Mouse (Mus musculus) midbrain, embryonic 12.5 days (tissue): ENCODE data around the gene Ehmt2. TPM values are rescaled to one million over a fixed set of nuclear protein-coding genes. Genes with fewer than 3 reads are reported as not detected.
A peak's percentile ranks its signal among the peaks of the same experiment; 100 is the strongest.

ENCODE experiments used
- ATAC-seq: fragments of 200-750 bp; cut with Nextera tagmentation; 2 replicates; pipeline ENCODE4 v1.8.0; 2017; ENCODE audit warnings: low read depth, moderate TSS enrichment, moderate library complexity; ENCODE audit not compliant: low FRiP score
- H3K27ac ChIP-seq: fragments of 300-500 bp; sonication (generic); replicated peaks from 2 replicates; pipeline ENCODE4 v1.5.1; 2016; ENCODE audit warnings: mild to moderate bottlenecking
- H3K27me3 ChIP-seq: fragments of 300-500 bp; sonication (generic); 2 replicates; pipeline ENCODE4 v1.6.1; 2016; ENCODE audit warnings: mild to moderate bottlenecking
- H3K36me3 ChIP-seq: fragments of 300-500 bp; sonication (generic); 2 replicates; pipeline ENCODE4 v1.6.1; 2016
- H3K4me1 ChIP-seq: fragments of 300-500 bp; sonication (generic); 2 replicates; pipeline ENCODE4 v1.6.1; 2016
- H3K4me2 ChIP-seq: fragments of 300-500 bp; sonication (generic); replicated peaks from 2 replicates; pipeline ENCODE4 v1.6.1; 2016; ENCODE audit warnings: mild to moderate bottlenecking, moderate library complexity
- H3K4me3 ChIP-seq: fragments of 300-500 bp; sonication (generic); 2 replicates; pipeline ENCODE4 v1.5.1; 2016; ENCODE audit warnings: mild to moderate bottlenecking
- H3K9ac ChIP-seq: fragments of 300-500 bp; sonication (generic); replicated peaks from 2 replicates; pipeline ENCODE4 v1.6.1; 2016; ENCODE audit warnings: mild to moderate bottlenecking, moderate library complexity
- H3K9me3 ChIP-seq: fragments of 300-500 bp; sonication (generic); 2 replicates; pipeline ENCODE4 v1.6.1; 2016; ENCODE audit warnings: mild to moderate bottlenecking
- WGBS: fragments of 180-500 bp; shearing (Covaris S2); methylation state at CpG from one replicate; pipeline ENCODE4 v1.1.7; 2016; 5-methylcytosine and 5-hydroxymethylcytosine counted together
- polyA plus RNA-seq: library from polyadenylated mRNA; unstranded; fragments of >200 nt; fragmentation: Nextera tagmentation; extraction: Ambion mirVana; gene quantifications from 2 replicates; pipeline ENCODE4 v1.2.1, GENCODE M21; 2016

Ehmt2 gene
- 113 and 120 TPM in 2 replicates for polyA plus RNA-seq

DNA sequence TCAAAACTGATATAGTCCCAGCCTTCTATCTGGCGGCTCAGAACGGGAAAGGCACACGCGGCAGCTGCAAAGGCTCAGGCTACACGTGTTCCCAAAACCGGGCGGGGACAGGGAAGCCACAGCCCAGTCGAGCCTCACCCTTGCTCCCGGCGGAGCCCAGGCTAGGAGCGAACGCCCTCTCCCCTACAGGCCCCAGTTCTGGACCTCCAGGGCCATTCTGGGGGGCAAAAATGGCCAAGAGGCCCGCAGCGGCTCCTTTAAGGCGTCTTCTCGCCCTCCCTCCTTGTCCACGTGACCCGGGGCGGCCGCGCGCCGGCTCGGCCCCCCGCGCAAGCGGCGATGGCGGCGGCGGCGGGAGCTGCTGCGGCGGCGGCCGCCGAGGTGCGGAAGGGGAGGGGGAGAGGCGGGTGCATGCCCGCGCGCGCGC lies at the start of gene Ehmt2, which contains the start of gene C2:
Ehmt2 (plus strand) TSS at position 310 of the 427 bp plus-strand sequence.
C2 (minus strand) TSS at position 106 of the 427 bp plus-strand sequence.
- 2% methylated on average over 20 of the region's 44 CpGs for WGBS
- Histone ChIP-seq H3K9ac (peak within 1 kb of the TSS; percentile 99), H3K27ac (peak within 1 kb of the TSS; percentile 96), H3K4me3 (peak within 1 kb of the TSS; percentile 100), H3K4me2 (peak within 1 kb of the TSS; percentile 98), H3K36me3 (peaks cover 26% of the 10 kb centered on the region), H3K27me3 (no peaks in the 10 kb centered on the region), H3K9me3 (no peaks in the 10 kb centered on the region), H3K4me1 (peaks cover 50% of the 10 kb centered on the region)
- ATAC-seq = peak; percentile 27; the same call in 1 of the 2 replicates

DNA sequence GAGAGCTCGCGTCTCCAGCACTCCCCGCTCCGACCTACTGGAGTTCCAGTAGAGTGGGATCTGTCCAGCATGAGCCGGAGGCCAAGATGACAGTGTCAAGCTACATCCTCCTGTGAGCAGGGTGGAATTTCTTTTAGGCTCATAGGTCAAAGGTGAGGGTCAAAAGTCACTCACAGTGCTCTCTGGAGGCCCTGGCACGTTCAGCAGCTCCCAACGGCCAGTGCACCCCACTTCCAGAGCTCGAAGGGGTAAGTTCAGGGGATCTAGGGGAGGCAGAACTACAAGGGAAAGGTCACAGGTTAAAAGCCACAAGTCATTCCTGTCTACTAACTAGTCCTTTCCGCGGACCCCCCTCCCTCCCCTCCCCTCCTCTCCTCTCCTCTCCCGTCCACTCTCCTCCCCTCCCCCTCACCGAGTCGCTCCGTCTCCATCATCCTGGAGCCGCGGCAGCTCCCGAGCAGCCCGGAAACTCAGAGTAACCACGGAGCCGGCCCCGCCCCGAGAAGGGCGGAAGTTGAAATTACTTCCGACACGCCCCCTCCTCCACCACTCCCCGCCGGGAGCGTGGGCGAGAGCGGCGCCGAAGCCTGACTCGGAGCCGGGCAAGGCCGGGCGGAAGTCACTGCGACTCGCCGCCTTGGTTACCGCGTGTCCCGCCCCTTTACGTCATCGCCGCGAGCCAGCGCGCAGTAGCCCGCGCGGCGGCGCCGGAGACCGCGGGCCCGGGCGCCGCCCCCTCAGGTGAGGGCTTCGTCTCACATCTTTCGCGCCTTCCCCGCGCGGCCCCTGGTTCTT lies 48.4 kb upstream of the Ehmt2 start, which contains the start of the genes Skiv2l and Nelfe:
Skiv2l (minus strand) TSS at position 489 of the 795 bp plus-strand sequence.
Nelfe (plus strand) TSS at position 670 of the 795 bp plus-strand sequence.
- Histone ChIP-seq H3K9ac (peak within 1 kb of the TSS; percentile 88), H3K27ac (peak within 1 kb of the TSS; percentile 55; the same call in 1 of the 2 replicates), H3K4me3 (peak within 1 kb of the TSS; percentile 80), H3K4me1 (peaks cover 22% of the 10 kb centered on the region), H3K9me3 (no peaks in the 10 kb centered on the region), H3K4me2 (peak within 1 kb of the TSS; percentile 90), H3K36me3 (peaks cover 62% of the 10 kb centered on the region), H3K27me3 (no peaks in the 10 kb centered on the region)
- under 1% methylated on average over 53 of the region's 65 CpGs for WGBS
- peak; percentile 97 for ATAC-seq

DNA sequence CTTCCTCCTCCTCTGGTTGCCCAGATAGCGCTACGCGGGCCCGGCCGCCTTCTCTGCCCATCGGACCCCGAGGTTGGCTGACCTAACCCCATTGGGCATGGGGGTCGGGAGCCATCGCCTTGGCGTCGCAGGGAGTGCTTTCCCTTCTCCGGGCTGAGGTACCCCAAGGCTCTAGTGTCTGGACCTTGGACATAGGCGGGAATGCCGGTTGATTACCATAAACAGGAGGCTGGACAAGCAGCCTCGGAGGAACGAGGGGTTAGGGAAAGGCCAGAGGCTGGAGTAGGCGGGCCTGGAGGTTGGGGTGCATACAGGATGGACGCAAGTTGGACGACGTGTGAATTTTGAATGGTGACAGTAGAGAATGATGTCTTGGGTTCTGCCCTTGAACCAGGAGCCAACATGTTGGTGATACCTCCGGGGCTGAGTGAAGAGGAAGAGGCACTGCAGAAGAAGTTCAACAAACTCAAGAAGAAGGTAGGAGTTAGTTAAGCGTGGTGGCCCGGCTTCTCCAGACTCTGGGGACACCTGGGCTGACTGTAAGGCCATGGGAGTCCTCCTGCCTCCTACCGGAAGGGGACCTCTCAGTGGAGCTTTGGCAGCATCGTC lies 47.6 kb upstream of the Ehmt2 start:
- Histone ChIP-seq H3K9ac (peak overlapping the region; percentile 88), H3K27ac (peak overlapping the region; percentile 55; the same call in 1 of the 2 replicates), H3K36me3 (peaks cover 62% of the 10 kb centered on the region), H3K4me2 (peak overlapping the region; percentile 90), H3K4me3 (peak overlapping the region; percentile 80), H3K4me1 (peaks cover 22% of the 10 kb centered on the region), H3K27me3 (no peaks in the 10 kb centered on the region), H3K9me3 (no peaks in the 10 kb centered on the region)
- 2% methylated on average over 25 of the region's 25 CpGs for WGBS
- no peak for ATAC-seq

DNA sequence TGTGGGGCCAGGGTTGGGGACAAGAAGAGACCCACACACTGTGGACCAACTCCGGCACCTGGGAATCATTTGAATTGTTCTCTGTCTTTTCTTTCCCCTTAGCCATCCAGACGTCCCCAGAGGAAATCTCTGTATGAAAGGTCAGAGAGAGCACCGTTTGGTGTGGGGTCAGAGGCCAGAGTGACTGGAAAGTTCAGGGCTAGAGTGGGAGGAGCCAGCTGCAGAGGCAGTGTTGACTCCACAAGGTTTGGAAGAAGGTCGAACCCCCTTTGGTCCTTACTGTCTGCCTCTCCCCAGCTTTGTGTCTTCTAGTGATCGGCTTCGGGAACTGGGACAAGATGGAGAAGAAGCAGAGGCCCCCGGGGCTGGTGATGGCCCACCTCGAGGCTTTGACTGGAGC lies 44.8 kb upstream of the Ehmt2 start:
- H3K4me2 ChIP-seq = no peak overlapping the region
- peaks cover 58% of the 10 kb centered on the region for H3K36me3 ChIP-seq
- H3K27me3 ChIP-seq = no peaks in the 10 kb centered on the region
- H3K9ac ChIP-seq = no peak overlapping the region
- no peak overlapping the region for H3K4me3 ChIP-seq
- H3K4me1 ChIP-seq = peaks cover 22% of the 10 kb centered on the region
- H3K9me3 ChIP-seq = no peaks in the 10 kb centered on the region
- 84% methylated on average over 8 of the region's 8 CpGs for WGBS
- no peak overlapping the region for H3K27ac ChIP-seq
- no peak for ATAC-seq

DNA sequence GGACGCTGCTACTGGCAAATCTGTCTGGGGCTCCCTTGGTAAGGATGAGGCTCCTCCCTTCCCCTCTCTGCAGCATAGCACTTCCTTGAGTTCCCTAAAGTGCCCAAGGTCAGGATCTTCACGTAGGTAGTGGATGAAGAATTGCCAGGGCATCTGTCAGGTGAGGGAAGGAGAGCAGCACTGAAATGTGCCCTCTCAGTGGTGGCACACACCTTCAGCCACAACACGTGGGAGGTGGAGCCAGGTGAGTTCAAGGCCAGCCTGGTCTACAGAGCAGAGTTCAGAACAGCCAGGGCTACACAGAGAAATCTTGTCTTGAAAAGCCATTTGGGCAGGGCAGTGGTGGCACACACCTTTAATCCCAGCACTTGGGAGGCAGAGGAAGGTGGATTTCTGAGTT lies 43.5 kb upstream of the Ehmt2 start:
- WGBS = 84% methylated on average over 3 of the region's 3 CpGs
- Histone ChIP-seq H3K9me3 (no peaks in the 10 kb centered on the region), H3K27ac (no peak overlapping the region), H3K27me3 (no peaks in the 10 kb centered on the region), H3K4me3 (no peak overlapping the region), H3K4me1 (peaks cover 13% of the 10 kb centered on the region), H3K9ac (no peak overlapping the region), H3K4me2 (no peak overlapping the region), H3K36me3 (peaks cover 58% of the 10 kb centered on the region)
- ATAC-seq = no peak

DNA sequence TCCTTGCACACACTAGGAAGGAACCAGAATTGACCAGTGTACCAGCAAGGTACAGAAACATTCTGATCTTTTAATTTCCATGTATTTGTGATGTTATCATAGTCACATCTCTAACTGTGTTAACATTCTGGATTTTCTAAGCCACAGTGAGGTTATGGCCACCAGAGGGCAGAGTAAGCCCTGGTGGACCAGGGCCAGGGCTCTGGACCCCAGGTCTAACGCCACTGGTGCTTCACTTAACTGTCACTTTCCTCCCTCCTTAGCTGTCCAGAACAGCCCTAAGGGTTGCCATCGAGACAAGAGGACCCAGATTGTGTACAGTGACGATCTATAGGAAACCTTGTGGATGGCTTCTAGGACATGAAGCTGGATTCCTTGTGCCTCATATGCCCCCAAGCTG lies 42.4 kb upstream of the Ehmt2 start:
- Histone ChIP-seq H3K36me3 (peaks cover 58% of the 10 kb centered on the region), H3K4me3 (no peak overlapping the region), H3K4me1 (peaks cover 10% of the 10 kb centered on the region), H3K4me2 (no peak overlapping the region), H3K9me3 (no peaks in the 10 kb centered on the region), H3K27me3 (no peaks in the 10 kb centered on the region), H3K27ac (no peak overlapping the region), H3K9ac (no peak overlapping the region)
- ATAC-seq = no peak
- WGBS = 48% methylated on average over 3 of the region's 3 CpGs

DNA sequence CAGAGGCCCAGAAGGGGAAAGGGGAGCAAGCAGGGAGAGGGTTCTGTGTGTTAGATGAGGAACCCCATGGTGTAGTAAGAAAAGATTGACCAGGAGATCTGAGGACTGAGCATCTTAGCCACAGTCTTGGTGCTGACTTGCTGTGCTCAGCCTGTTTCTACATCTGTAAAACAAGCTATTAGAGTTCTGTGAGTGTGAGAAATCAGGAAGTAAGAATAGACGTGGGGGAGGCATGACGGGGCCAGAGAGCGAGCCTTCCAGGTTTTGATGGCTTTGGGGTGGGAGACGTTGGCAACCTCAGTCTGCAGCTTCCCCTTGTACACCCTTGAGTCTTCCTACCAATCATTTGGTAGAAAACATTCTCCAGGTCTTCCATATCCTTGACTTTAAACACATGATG lies 39.6 kb upstream of the Ehmt2 start:
- H3K4me3 ChIP-seq = no peak overlapping the region
- 90% methylated on average over 4 of the region's 4 CpGs for WGBS
- H3K27ac ChIP-seq = no peak overlapping the region
- ATAC-seq = no peak
- no peak overlapping the region for H3K9ac ChIP-seq
- no peaks in the 10 kb centered on the region for H3K9me3 ChIP-seq
- H3K27me3 ChIP-seq = 0 out of 2 replicates have a peak, but pooled peaks cover 3% of the 10 kb centered on the region
- H3K4me1 ChIP-seq = no peaks in the 10 kb centered on the region
- H3K36me3 ChIP-seq = peaks cover 42% of the 10 kb centered on the region
- H3K4me2 ChIP-seq = no peak overlapping the region

DNA sequence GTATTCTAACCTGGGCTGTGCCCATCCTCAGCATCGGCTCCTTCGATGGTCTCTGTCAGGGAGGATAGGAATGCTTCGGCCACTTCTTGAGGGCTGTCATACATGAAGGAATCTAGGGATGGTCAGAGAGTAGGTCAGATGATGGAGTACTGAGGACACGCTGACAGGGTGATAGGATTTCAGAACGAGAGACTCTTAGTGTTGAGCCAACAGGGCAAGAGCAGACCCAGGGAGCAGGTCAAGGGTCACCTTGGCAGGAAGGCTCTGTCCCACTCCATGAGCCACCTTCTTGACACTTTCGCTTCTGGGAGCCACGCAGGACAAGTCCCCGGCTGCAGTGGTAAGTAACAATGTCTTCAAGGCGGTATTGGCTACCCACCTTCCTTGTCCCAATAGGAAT lies 37.8 kb upstream of the Ehmt2 start:
- no peak overlapping the region for H3K9ac ChIP-seq

DNA sequence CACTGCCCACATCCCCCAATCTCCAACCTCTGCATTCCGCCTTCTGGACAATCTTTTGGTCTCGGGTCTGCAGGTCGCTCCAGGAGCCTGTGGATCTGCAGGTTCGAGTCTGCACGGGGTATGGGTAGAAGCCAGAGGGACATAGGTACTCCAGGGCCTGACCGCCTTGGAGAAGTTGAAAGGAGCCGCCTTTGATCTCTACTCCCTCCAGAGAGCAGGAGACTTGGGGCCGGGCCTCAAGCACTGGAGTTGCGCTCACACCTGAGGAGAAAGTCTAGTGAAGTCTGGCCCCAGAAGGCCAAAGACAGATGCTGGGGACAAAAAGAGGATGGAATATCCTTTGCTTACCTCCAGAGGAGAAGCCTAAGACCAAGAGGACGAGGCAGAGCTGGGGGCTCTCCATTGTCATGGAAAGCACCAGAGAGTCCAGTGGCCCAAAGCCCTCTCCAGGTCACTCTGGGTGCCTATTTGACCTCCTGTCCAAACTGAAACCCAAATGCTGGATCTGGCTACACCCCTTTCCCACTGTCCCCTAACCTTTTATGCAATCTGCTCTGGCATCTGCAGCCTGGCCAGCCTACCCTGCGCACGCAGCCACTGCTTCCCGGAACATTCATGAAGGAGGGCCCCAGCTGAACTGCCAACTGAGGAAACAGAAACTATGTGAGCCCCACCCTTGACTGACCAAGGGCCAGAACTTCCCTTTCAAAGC lies 36.4 kb upstream of the Ehmt2 start:
- WGBS = 72% methylated on average over 13 of the region's 13 CpGs
- Histone ChIP-seq H3K36me3 (peaks cover 10% of the 10 kb centered on the region), H3K27ac (no peak overlapping the region), H3K9me3 (no peaks in the 10 kb centered on the region), H3K4me3 (no peak overlapping the region), H3K27me3 (0 out of 2 replicates have a peak, but pooled peaks cover 3% of the 10 kb centered on the region), H3K4me2 (no peak overlapping the region), H3K9ac (no peak overlapping the region), H3K4me1 (no peaks in the 10 kb centered on the region)
- ATAC-seq = no peak

More for the DNA sequence above, 37.8 kb upstream of the Ehmt2 start:
- no peak for ATAC-seq
- WGBS = 86% methylated on average over 9 of the region's 9 CpGs
- H3K9me3 ChIP-seq = no peaks in the 10 kb centered on the region
- H3K4me1 ChIP-seq = no peaks in the 10 kb centered on the region
- H3K36me3 ChIP-seq = peaks cover 23% of the 10 kb centered on the region
- no peak overlapping the region for H3K4me2 ChIP-seq
- no peak overlapping the region for H3K27ac ChIP-seq
- 0 out of 2 replicates have a peak, but pooled peaks cover 3% of the 10 kb centered on the region for H3K27me3 ChIP-seq
- no peak overlapping the region for H3K4me3 ChIP-seq

DNA sequence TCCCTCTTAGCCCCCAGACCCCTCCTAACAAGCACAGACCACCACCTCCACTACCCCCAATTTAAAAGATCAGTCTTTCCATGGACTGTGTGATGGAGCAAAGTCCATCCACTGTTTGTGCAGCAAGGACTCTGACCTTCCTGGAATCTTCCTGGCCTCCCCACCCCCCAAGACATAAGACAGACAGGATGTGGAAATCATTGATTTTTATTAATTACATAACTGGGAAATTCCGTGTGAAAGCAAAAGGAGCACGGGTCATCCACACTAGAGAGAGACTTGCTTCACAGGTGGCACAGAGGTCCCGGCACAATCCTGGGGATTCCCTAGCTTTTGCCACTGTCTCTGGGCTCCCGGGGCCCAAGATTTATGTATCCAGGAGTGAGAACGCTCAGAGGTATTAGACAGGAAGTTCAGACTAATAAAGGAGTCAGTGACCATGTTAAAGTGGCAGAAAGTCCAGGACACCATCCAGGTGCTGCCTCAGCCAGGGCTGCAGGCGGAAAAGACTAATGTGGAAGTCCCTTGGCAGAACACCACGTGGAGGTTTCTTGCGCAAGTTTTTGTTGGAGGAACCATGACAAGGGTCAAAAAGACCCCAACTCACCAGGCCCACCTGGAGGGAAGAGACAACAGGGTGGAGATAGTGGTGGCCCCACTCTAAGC lies 35.7 kb upstream of the Ehmt2 start, which contains the start of gene Cfb:
Cfb (minus strand) TSS at position 103 of the 666 bp plus-strand sequence.
- no peaks in the 10 kb centered on the region for H3K9me3 ChIP-seq
- H3K4me2 ChIP-seq = no peak within 1 kb of the TSS
- H3K4me1 ChIP-seq = no peaks in the 10 kb centered on the region
- no peak for ATAC-seq
- H3K27ac ChIP-seq = no peak within 1 kb of the TSS
- WGBS = 78% methylated on average over 8 of the region's 8 CpGs
- H3K27me3 ChIP-seq = 0 out of 2 replicates have a peak, but pooled peaks cover 3% of the 10 kb centered on the region
- 0 out of 2 replicates have a peak, but pooled peaks cover 5% of the 10 kb centered on the region for H3K36me3 ChIP-seq
- H3K4me3 ChIP-seq = no peak within 1 kb of the TSS
- no peak within 1 kb of the TSS for H3K9ac ChIP-seq

DNA sequence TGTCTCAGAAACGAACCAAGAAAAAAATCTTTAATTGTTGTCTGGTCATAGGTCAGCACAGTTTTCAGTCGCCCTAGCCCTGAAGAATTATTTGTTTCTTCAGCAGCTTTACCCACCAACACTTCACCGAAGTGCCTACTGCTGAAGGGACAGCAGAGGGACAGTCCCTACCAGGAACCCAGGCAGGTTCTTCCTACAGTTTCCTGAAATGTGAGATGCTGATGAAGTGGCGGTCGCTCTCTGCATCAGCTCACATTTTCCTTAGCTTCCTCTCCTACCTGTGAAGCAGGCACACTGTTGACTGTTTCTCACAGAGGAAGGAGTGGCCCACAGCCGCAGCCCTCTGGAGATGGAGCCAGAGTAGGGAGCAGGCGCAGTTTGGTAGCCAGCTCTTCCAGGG lies 32.3 kb upstream of the Ehmt2 start:
- H3K9me3 ChIP-seq = no peaks in the 10 kb centered on the region
- ATAC-seq = no peak
- WGBS = 73% methylated on average over 7 of the region's 7 CpGs
- H3K27ac ChIP-seq = no peak overlapping the region
- no peak overlapping the region for H3K4me2 ChIP-seq
- H3K4me3 ChIP-seq = no peak overlapping the region
- H3K4me1 ChIP-seq = no peaks in the 10 kb centered on the region
- no peak overlapping the region for H3K9ac ChIP-seq
- H3K36me3 ChIP-seq = no peaks in the 10 kb centered on the region
- H3K27me3 ChIP-seq = 0 out of 2 replicates have a peak, but pooled peaks cover 3% of the 10 kb centered on the region
